Mouse (Mus musculus): ENCODE results near the gene C1qtnf5.
"Not testable (repeated sequence)": the region's sequence is repeated elsewhere in the genome, so short reads cannot be mapped to it uniquely, and the experiment has no call there.

C1qtnf5 gene

DNA sequence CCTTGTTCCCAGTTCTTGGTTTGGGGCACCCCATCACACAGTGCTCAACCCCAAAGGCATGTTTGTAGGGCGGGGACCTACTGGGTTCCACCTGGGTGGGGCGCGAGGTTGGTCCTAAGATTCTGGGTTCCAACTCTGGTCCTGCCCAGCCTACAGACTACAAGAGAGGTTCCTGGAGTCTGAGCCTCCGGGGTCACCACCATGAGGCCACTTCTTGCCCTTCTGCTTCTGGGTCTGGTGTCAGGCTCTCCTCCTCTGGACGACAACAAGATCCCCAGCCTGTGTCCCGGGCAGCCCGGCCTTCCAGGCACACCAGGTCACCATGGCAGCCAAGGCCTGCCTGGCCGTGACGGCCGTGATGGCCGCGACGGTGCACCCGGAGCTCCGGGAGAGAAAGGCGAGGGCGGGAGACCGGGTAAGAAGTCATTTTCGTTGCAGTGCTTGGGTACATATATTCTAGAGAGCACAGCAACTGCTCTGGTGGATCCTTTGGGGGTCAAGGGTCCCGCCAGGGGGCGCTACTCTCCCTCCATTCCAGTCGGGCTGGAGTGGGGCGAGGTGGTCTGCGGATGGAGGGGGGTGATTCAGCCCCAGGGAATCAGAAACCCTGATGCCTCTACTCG, 623 bp downstream of the C1qtnf5 start:
- DNase-seq: no peak

DNA sequence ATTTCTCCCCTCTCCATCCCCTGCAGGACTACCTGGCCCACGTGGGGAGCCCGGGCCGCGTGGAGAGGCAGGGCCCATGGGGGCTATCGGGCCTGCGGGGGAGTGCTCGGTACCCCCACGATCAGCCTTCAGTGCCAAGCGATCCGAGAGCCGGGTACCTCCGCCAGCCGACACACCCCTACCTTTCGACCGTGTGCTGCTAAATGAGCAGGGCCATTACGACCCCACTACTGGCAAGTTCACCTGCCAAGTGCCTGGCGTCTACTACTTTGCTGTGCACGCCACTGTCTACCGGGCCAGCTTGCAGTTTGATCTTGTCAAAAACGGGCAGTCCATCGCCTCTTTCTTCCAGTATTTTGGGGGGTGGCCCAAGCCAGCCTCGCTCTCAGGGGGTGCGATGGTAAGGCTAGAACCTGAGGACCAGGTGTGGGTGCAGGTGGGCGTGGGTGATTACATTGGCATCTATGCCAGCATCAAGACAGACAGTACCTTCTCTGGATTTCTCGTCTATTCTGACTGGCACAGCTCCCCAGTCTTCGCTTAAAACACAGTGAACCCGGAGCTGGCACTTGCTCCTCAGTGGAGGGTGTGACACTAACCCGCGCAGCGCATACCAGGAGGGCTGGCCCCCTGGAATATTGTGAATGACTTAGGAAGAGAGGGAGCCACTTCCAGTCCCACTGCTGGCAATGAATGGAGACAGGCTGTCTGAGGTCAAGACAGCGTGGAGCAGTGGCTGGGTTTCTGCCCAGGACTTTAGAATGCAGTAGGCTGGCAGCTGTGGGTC, 1.4 kb downstream of the C1qtnf5 start:
- DNase-seq: no peak

DNA sequence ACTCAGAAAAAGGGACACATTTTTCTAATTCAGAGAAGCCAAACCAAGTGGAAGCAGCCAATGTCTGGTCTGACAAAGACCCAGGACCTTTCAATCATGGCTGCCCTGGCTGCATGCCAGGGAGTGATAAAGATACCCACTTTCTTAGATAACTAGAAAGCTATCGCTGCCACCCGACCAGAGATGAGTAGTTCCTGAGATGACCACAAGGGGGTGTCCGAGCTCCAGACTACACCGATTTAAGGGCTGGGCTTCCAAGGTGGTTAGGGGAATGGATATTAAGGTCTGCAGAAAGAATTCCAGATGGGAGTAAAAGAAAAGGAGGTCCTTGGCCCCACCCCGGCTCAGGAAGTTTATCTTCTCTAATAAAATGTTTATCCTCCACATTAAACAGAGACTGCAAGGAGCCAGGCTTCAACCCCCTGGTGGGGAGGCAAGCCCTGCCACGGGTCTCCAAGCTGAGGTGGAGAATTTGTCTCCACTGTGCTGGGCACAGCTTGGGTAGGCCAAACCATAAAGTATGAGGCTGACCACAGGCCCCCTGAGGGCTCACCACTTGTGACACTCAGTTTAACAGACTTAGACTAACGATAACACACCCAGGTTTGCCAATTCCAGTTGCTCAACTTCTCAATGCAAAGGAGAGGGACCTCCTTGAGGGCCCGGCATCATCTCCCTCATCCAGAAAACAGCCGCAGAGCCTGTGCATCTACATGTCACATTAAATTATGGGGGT, 2.5 kb downstream of the C1qtnf5 start:
- DNase-seq: peak; percentile 80

DNA sequence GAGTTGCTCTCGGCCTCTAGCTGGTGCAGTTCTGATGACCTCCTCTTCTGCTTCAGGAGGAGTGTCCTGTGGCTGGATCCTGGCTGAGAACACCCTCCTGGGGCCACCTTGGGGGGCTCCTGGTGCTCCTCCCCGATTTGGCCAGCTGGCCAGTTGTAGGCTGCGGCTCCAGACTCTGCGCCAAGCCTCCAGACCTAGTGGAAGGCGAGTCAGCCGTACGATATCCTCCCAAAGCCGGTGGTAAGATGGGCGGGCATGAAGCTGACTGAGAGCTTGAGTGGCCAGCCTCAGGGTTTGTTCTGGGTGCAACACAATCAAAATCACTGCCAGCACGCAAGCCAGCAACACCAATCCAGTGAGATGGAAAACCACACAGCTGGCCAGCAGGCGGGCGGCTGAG, 4.9 kb downstream of the C1qtnf5 start:
- DNase-seq: not testable (repeated sequence)

DNA sequence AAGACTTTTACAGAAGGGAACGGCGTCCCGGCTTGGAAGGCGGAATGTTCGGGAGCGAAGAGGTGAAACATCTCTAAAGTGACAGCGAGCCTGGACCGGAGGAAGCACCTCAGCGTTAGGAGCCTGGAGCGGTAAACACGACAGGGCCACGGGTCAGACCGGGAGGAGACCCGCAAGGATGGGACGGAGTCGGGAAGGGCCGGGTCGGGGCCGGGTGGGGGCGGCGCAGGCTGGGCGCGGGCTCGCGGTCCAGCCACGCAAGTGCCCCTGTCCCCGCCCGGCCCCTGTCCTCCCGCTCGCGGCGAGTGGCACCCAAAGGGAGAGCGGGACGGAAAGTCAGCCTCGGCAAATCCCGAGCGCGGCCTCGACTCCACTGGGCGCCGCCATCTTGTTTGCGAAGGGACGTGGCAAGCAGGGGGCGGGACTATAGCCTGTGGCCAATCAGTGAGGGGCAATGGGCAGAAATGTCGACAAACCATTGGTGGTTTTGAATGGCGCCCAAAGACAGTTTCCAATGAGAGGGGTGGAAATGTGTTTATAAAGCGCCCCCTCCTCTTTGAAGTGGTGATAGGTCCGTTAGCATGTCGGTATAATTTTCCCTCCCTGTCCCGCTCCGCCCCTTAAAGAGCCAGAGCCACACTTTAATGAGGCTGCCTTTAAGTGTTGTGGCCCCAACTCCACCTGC, 6.2 kb downstream of the C1qtnf5 start, which contains the start of the genes Gm49380 and Rnf26:
TSS of gene Gm49380 (minus strand) at position 396 of the 685 bp plus-strand sequence.
TSS of gene Rnf26 (minus strand) at position 413 of the 685 bp plus-strand sequence.
- peak; percentile 95 for DNase-seq

DNA sequence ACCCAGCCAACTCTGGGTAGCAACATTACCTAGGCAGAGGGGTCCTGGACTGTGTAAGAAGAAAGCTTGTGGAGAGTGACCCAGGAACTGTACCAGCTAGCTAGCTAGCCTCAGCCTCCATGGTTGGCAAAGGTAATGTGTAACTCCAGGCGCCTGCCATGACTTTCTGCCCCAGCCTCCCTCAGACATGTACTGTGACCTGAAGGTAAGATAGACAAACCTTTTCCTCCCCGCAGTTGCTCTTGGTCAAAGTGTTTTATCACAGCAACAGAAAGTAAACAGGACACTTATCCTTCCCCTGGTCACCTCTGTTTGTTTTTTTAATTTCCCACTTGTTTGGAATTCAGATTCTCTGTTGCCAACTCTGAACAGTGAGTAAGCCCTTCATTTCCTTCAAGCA, 7.4 kb downstream of the C1qtnf5 start:
- DNase-seq: no peak

DNA sequence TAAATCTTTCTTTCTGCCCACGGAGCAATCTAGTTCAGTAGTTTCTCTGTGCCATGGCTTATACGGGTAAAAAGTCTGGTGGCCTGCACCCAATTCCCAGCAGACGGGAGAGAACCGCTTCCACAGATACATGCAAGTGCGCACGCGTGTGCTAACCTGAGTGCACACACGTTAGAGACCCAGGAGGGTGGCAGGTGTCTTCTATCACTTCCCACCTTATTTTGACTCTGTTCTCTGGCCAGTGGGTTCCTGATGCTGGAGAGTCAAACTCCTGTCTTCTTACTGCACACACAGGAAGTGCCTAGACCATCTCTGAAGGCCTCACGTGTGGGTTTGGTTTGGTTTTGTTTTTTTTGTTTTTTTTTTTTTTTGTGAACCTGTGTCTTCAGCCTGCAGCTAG, 8.6 kb downstream of the C1qtnf5 start:
- DNase-seq: no peak

DNA sequence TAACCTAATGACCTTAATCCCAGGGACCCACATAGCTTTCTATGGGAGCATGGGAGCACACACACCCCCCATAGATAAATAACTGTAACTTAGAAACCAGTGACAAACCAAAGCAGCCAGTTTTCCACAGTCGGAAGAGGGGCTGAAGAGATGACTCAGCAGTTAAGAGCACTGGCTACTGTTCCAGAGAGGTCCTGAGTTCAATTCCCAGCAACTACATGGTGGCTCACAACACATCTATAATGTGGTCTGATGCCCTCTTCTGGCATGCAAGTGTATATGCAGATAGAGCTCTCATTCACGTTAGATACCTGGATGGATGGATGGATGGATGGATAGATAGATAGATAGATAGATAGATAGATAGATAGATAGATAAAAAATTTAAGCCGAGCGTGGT, 9.1 kb downstream of the C1qtnf5 start:
- no peak for DNase-seq

DNA sequence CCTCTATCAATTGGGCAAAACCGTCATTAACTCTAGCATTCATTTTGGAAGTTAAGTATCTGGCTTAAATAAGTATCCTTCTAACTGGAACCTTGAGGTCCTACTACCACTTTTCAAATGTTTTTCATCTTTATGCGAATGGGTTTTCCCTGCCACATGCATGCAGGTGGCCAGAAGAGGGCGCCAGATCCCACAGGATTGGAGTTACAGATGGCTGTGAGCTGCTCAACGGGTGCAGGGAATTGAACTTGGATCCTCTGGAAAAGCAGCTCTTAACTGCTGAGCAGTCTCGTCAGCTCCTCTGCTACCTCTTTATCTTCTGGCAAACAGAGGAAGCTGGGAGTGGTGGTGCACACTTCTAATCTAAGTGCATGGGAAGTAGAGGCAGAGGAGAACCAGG, 12.0 kb downstream of the C1qtnf5 start:
- peak; percentile 70 for DNase-seq

DNA sequence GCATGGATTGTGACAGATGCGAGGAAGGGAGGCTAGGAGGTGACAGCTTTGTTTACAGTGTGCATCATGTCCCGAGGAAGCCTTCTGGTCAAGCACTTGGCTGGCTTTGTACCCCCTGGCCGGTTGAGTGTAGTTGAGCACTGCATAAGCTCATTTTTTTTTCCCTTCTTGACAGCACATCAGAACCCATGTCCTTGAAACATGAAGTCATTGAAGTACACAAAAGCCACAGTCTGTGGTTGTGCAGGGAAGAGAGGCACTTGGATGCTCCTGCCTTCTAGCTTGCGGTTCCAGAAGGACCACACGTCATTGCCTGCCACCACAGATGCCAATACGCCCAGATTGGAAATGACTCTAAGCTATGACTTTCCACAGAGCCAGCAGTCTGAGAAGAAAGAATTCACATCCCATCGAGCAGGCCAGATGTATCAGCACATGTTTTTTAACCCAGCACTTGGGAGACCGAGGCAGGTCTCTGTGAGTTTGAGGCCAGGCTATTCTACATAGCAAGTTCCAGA, 13.0 kb downstream of the C1qtnf5 start:
- DNase-seq: no peak

DNA sequence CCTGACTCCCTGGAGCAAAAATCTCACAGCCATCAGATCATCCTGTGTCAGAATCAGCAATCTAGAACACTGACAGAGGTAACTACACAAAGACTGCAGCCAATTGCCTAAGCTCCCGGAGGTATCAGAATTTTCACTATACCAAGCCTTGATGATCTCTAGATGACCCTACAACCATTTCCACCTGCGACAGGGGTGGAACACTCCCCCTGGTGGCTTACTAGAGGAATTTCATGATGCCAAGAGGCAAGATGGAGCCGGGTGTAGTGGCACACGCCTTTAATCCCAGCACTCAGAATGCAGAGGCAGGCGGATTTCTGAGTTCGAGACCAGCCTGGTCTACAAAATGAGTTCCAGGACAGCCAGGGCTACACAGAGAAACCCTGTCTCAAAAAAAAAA, 17.3 kb downstream of the C1qtnf5 start:
- no peak for DNase-seq

DNA sequence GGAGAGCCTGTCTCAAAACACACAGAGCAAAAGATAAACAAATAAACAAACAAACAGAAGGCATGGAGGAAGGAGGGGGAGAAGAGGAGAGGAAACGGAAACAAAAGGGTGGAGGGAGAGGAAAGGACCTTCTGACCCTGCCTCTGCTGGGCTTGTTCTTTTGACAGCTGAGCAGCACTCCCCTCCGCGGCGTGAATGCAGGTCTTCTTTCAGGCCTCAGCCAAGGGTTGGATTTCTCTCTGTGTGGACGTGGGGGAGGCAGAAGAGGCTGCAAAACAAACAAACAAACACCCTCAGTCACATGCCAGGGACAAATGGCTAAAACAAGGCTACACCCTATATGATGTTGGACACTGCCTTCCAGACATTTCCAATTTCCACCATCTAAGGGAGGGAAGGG, 18.0 kb downstream of the C1qtnf5 start:
- DNase-seq: no peak

DNA sequence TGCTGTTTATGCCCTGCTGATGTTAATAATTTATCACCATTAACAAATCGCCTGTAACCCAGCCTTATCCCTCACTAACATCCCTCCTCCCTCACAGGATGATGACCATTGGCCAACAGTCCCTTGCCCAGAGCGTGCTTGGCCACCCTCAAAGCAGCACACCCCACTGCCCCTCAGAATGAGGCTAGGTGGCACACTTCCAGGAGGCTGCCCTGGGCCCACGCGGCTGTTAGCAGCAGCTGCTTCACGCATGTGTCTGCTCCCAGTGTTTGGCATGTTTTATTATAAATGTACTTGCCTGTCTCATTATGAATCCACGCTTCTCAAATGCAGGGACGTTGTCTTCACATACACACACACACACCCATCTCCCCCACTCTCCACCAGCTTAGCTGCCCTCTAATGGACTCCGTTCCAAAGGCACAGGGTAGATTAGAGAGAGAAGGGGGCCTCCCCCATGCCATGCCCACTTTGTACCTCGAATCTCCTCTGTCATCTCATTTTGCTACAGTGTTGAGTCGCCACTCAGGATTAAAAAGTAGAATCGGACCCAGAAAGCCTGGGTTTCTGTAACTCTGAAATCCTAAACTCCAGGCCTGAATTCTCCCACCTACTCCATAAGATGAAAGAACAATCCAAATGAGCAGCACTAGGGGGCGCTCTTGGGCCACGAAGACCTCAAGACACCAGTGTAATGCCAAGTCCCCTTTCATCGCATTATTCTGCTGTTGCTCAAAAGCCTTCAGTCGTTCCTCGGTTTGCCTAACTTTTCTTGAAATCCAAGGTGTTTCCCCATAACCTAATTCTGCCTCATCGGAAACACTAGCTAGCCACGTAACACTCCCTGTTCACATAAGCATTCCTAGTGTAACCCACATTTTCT, 18.7 kb downstream of the C1qtnf5 start:
- peak; percentile 87 for DNase-seq

DNA sequence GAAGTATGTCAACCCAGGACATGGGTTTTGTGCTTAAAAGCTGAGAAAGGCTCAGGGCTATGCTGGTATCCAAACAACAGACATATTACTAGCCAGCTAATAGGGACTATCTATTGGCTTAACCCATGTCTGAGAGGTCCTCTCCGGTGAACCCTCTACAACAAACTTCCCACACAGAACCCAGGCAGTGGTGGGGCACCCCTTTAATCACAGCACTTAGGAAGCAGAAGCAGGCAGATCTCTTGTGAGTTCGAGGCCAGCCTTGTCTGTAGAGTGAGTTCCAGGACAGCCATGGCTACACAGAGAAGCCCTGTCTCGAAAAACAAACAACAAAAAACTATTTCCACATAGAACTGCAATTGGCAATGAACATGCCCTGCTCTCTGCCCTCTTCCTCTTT, 19.7 kb downstream of the C1qtnf5 start:
- DNase-seq: no peak

DNA sequence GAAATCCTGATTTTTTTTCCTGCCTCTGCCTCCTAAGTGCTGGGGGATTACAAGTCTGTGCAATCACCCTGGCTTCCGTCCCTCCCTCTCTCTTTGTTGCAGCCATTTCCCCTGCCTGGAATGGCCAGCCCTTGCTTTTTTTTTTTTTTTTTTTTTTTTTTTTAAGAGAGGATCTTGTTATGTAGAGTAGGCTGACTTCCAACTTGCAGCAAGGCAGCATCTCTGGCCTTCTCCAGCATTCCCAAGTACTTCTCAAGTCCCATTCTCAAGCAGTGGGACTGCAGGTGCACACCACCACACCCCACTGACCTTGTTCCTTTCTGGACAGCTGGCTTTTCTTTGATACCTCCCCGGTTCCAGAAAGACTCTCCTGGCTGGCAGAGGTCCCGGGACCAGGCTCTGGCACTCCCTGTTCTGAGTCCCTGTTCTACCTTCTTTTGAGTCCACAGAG, 20.3 kb downstream of the C1qtnf5 start:
- no peak for DNase-seq

DNA sequence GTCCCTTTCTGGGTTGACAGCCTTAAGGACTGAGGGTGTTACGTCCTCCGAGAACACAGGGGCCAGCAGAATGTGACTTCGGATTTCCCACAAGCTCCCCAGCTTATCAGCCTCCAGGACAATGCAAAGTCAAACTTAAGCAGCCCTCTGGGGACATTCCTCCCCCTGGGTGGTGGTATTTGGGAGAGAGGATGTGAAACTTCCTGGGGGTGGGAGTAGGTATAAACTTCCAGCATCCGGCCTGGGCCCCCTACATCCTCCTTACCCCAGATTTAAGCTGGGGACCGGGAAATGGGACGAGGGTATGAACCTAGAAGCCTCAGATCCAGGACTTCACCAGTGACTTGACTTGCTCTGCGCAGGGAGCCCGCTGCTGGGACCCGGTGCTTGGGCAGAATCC, 22.6 kb downstream of the C1qtnf5 start:
- DNase-seq: no peak

DNA sequence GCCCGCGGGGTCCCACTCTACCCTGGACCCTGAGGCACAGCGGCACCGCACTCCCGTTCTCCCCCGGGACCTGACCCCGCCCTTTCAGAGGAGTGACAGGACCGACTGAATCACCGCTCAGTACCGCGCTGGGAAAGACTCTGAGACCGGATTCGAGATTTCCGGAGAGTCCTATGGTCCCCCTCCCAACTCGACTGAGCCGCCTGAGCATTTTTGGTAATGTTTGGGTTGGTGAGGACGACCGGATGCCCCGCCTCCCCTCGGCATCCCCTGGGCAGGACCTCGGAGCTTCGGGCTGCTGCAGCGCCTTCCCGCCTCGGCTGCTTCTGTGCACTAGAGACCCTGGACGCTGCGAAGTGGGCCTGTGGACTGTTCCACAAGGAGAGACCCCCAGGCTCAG, 23.0 kb downstream of the C1qtnf5 start:
- DNase-seq: peak; percentile 83

DNA sequence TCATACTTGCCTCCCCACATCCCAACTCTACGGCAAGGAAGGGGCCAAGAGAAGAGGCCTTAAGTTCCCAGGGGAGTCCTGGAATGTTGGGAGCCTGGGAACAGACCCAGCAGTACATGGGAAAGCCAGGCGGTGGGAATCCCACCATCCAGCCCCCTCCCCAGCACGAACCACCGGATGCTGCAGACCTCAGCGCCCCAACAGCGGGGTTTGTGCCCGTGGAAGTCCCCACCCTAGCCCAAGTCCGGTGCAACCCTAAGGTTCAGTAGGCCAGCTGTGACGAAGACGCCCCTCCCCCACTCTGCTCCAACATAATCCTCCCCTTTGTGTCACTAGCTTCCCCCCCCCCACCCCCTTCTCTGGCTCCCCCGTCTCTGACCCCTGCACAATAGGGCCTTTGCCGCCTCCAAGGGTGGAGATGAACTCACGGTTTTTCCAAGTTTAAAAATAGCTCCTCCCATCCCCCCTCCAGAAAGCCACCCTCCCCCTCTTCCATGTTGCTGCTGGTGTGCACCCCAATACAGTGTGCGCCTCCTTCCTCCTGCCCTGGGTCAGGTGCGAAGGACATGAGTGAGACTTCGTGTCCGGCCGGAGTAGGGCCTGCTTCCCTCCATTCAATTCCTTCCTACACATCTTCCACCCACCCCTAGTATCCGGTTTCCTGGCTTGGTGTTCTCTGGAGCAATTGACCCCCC, 23.7 kb downstream of the C1qtnf5 start:
- DNase-seq: no peak

DNA sequence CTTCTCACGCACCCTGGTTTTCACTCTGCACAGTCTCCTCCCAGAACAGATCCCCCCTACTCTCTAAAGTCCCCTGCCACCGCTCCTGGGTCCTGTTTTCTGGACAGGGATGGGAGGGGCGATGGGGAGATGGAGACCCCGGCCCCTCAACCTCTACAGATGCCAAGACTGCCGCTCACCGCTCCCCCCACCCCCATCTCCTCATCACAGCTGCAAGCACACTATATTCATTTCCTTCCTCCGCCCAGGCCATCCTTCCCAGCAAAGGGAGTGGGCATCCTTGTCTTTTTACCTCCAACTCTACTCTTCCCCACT, 24.2 kb downstream of the C1qtnf5 start:
- no peak for DNase-seq

DNA sequence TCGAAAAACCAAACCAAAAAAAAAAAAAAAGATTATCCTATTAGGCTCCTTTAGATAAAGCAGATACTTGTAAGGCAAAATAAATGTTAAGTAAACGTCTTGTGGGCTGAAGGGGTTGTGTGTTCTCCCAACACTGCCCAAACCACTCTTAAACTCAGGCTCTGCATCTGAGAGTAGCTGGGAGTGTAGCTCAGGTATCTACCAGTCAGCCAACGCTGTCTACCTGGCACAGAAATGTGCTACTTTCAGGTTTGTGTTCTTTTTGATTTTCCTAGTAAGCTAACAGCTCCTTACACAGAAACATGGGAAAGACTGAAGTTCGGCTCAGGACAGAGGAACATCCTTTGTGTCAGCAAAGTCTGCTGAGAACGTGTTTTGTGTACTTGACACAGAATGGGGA, 25.2 kb downstream of the C1qtnf5 start:
- no peak for DNase-seq

DNA sequence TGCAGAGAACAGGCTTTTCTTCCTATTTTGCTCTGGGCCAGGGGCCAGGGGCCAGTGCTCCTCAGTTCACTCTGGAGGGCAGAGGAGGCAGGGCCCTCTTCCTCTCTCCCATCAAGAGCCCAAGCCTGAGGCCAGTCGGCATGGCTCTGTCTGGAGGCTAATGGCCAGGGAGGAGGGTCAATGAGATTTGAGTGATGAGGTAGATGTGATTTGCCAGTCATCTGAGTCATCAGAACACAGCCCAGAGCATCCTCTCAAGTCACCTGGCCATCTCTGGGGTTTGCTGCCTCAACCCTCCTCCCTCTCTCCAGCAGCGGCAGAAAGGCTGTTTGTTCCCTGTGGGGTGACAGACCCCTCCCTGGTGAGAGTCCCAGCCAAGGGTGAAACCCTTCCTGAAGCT, 26.2 kb downstream of the C1qtnf5 start:
- no peak for DNase-seq
